Comparison of ENCODE assay signal across 17 mouse cellular contexts in the genomic region with DNA sequence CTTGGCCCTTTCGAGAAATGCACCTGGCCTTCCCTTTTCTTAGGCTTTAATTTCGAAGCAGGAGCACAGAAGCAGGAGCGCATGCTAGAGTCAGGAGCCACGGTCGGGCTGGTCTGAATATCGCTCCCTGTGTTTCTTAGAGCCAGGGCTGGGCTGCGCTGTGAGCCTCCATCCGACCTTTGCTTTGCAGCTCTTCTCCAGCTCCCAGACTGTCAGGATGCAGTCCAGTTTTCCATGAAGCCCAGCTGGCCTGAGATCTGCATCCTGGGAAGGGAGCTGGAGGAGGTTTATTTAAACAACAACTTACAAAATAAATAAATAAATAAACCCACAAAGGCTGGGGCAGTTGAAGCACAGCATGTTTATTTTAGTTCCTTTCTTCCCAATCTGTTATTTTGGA.
DNase-seq lines count a peak whose midpoint lies in the region; ATAC-seq and TF ChIP-seq lines count a peak whose summit lies in the region.
"Had no signal": no experiment of that assay in that cellular context is flagged by ENCODE, and none has a peak within 500 bp of the region (broad histone marks: within the 10 kb centered on the region; RNA-seq: fewer than 3 reads in every experiment).

No protein-coding gene starts in this region.

- no peaks in the 10 kb centered on the region for H3K9me3 ChIP-seq in kidney, postnatal 0 days (replicated peaks; ENCODE audit: low read length)
- H3K9me3 ChIP-seq: embryonic facial prominence, embryonic 15.5 days; forebrain, embryonic 12.5 days; lung, embryonic 15.5 days had no signal

- no peaks in the 10 kb centered on the region for H3K36me3 ChIP-seq in kidney, postnatal 0 days (ENCODE audit: insufficient read depth, low read length)
- H3K36me3 ChIP-seq: embryonic facial prominence, embryonic 15.5 days; forebrain, embryonic 12.5 days; lung, embryonic 15.5 days had no signal

- H3K9ac ChIP-seq in kidney, postnatal 0 days (ENCODE audit: low read depth, low read length) = no peak overlapping the region
- H3K9ac ChIP-seq: embryonic facial prominence, embryonic 15.5 days; forebrain, embryonic 12.5 days; lung, embryonic 15.5 days had no signal

- no peak overlapping the region for H3K4me3 ChIP-seq in kidney, postnatal 0 days (replicated peaks; ENCODE audit: low read depth, low read length)
- H3K4me3 ChIP-seq: embryonic facial prominence, embryonic 15.5 days; forebrain, embryonic 12.5 days; lung, embryonic 15.5 days had no signal

- H3K27ac ChIP-seq in kidney, postnatal 0 days = no peak overlapping the region
- H3K27ac ChIP-seq: embryonic facial prominence, embryonic 15.5 days; forebrain, embryonic 12.5 days; lung, embryonic 15.5 days had no signal

- ATAC-seq in kidney, postnatal 0 days (replicated peaks; ENCODE audit: low FRiP score, low read depth) = no peak
- ATAC-seq: hindbrain, embryonic 16.5 days had no signal

- peak; percentile 38 to 39 for DNase-seq in cerebellum, postnatal 10 days
- no peak for DNase-seq in cerebellum, postnatal 36 days
- peak; percentile 49 for DNase-seq in kidney, postnatal 0 days (ENCODE audit: low spot score)
- no peak for DNase-seq in kidney, adult 11 months
- DNase-seq in urinary bladder, postnatal 14 days (ENCODE audit: low spot score) = peak; percentile 29
- DNase-seq in urinary bladder, postnatal 10 days (ENCODE audit: low spot score) = no peak
- DNase-seq in adrenal gland, postnatal 36 days = no peak
- DNase-seq in natural killer cell, adult 2 months (ENCODE audit: low spot score in 2 of 2) = no peak
- DNase-seq: adrenal gland, postnatal 10 days; cerebellum, adult 9-11 months; kidney, adult 8-10 months; liver; retina, postnatal 1 day had no signal

- H3K4me2 ChIP-seq in kidney, postnatal 0 days (ENCODE audit: low read length) = no peak overlapping the region
- H3K4me2 ChIP-seq: embryonic facial prominence, embryonic 15.5 days; forebrain, embryonic 12.5 days; lung, embryonic 15.5 days had no signal

- no peaks in the 10 kb centered on the region for H3K27me3 ChIP-seq in kidney, postnatal 0 days (ENCODE audit: insufficient read depth, low read length)
- H3K27me3 ChIP-seq: embryonic facial prominence, embryonic 15.5 days; lung, embryonic 15.5 days had no signal

- 51% methylated on average over 8 of the region's 8 CpGs for WGBS in kidney, postnatal 0 days

- no peak for TF ChIP-seq CTCF in kidney, postnatal 0 days (IDR thresholded peaks at IDR 0.05; ENCODE audit: low read depth)

- no peaks in the 10 kb centered on the region for H3K4me1 ChIP-seq in kidney, postnatal 0 days (replicated peaks; ENCODE audit: insufficient read depth, low read length)
- H3K4me1 ChIP-seq: embryonic facial prominence, embryonic 15.5 days; forebrain, embryonic 12.5 days; lung, embryonic 15.5 days had no signal

Comparison
In these comparisons a context has a peak if more than half of its experiments do, and no peak if none do; other contexts are left out.
1. DNase-seq: peak in cerebellum, postnatal 10 days (2 of 2), kidney, postnatal 0 days (single experiment) and urinary bladder, postnatal 14 days (single experiment); none in cerebellum, postnatal 36 days (0 of 2), kidney, adult 11 months (single experiment), urinary bladder, postnatal 10 days (single experiment), adrenal gland, postnatal 36 days (0 of 2) and natural killer cell, adult 2 months (0 of 2).